Mouse (Mus musculus) thymus, postnatal 14 days (tissue): ENCODE results near the gene Megf8.

Experiments
- DNase-seq: peaks from one replicate; pipeline ENCODE4 v3.0.0; 2021

The Megf8 gene

DNA sequence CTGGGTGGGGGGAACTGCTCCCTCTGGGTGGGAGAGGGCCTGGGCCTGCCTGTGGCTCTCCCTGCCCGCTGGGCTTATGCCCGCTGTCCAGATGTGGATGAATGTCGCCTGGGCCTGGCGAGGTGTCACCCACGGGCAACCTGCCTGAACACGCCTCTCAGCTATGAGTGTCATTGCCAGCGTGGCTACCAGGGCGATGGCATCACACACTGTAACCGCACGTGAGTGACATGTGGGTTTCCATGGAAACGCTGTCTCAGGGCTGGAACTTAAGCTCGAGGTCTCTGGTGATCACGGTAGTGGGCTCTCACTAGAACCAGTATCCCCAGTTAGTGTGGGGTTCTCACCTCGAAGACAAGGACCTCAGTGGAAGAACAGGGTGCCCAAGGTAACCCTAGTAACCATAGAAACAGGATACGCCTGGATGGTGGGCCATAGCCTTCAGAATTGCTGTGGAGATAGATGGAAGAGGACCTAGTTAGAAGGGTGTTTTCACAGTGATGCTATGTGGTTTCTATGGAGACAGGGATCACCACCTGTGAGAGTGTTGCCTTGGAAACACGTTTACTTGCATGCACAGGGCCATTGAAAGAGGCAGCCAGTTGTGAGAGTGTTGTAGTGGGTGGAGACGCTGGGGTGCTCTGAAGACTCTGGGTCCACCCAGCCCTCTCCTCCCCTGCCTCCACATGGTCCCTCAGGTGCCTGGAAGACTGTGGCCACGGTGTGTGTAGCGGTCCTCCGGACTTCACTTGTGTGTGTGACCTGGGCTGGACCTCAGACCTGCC is 24.2 kb downstream of the Megf8 start:
- DNase-seq: no peak

DNA sequence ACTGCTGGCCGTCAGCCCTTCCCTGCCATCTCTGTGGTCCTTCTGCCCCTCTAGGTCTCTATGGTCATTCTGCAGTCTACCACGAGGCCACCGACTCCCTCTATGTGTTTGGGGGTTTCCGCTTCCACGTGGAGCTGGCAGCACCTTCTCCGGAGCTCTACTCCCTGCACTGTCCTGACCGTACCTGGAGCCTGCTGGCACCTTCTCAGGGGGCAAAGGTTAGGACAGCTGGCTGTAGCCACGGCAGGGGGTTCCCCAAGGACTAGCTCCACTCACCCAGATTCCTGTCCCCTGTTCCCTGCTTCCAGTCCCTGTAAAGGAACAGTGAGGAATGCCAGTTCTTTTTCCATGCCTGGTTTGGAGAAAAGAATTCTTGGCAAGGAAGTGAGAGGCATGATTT is 31.9 kb downstream of the Megf8 start:
- DNase-seq: no peak

DNA sequence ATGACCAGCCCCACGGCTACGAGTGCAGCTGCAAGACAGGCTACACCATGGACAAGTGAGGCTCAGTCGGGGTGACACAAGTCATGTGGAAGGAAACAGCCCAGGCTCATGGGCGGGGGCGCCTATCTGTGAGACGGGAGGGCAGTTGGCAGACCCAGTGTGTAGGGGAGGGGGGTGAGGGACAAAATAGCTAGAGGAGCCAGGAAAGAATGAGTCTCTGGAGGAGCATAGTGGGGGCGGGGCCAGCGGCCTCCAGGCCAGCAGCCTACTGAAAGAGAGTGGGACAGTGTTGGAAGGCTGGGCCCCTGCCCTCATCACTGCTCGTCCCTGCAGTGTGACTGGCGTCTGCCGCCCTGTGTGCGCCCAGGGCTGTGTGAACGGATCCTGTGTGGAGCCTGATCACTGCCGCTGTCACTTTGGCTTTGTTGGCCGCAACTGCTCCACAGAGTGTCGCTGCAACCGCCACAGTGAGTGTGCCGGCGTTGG is 41.8 kb downstream of the Megf8 start:
- DNase-seq: no peak

DNA sequence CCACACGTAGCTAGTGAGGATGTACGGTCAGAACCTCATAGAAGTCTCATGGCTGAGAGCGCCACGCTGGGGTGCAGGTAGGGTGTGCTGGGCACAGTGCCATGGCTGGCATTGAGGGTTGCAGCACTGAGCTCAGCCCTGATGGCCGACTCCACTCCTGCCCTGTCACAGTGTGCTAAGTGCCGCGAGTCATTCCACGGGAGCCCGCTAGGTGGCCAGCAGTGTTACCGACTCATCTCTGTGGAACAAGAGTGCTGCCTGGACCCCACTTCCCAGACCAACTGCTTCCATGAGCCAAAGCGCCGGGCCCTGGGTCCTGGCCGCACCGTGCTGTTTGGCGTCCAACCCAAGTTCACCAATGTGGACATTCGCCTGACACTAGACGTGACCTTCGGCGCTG is 46.2 kb downstream of the Megf8 start:
- no peak for DNase-seq

DNA sequence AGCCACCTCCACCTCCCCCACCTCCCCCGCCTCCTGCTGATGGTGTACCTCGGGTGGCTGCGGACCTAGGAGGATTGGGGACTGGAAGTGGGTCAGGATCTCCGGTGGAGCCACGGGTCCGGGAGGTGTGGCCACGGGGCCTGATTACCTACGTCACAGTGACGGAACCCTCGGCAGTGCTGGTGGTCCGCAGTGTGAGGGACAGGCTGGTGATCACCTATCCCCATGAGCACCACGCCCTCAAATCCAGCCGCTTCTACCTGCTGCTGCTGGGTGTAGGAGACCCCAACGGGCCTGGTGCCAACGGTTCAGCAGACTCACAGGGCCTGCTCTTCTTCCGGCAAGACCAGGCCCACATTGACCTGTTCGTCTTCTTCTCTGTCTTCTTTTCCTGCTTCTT is 46.7 kb downstream of the Megf8 start:
- no peak for DNase-seq

DNA sequence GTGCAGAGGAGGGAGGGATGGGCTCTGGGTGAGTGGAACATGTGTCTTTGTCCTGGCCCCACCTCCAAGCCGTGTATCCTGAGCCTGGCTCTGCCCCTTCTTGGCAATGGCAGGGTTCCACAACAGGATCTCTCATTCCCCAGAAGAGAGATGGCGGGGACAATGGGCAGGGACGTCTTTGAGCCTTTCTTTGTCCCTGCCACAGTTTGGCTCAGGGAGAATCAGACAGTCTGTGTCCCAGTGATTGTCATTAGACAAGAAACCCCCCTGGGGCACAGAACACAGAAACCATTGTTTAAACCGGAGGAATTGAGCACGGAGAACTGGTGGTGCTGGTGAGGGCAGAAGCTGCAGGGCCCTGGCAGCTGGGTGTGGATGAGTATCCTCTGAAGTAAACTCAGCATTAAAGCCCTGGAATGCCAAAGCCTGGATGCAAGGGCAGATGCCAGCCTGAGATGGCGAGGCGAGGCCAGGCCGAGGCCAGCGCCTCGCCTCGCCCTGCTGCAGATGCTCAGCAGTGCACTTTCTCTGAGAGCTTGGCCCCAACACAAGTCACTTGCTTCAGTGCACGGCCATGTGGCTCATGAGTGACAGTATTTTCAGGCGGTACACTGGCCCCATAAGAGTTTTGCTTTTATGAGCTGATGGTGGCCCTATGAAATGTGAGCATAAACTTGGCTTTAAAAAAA is 49.1 kb downstream of the Megf8 start:
- DNase-seq: no peak

DNA sequence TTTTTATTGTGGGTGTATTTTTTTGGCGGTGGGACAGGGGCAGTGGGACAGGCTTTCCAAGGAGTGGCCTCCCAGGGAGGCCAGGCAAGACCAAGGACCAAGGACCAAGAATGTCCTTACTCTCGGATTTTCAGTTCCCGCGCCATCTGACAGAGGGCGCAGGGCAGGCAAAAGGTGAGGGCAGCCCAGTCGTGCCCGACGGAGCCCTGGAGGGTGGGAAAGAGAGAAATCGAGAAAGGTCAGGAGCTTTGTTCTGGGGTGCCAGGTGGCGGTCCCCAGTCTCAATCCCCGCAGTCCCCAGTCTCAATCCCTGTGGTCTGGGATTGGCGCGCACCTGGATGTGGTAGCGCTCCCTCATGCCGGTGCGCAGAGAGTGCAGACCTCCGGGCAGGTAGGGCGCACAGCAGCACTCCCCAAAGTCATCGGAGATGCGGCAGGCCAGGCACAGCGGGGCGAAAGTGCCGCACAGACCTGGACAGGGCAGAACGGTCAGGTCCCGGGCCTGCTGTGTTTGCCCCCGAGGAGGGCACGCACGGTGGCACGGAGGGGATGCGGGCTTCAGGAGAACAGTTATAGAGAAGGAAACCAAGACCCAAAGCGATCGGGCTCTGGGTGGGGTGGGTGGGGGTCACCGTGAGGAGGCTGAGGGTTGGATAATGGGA is 50.8 kb downstream of the Megf8 start:
- peak; percentile 34 for DNase-seq

DNA sequence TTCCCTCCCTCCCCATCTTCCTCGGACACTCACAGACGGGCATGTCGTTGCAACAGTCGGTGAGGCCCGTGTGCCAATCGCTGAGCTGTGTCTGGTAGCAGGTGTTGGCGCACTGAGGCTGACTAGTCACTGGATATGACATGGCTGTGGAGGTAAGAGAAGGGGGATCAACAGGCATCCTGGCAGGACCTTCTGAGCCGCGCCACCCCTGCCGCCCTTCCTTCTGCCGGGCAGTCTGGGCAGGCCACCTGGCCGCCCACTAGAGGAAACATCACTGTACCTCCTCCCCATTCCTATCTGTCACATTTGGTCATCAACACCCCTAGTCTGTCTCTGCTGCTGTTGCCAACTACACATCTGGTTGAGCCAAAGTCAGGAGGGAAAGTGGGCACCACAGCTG is 51.4 kb downstream of the Megf8 start:
- DNase-seq: no peak

DNA sequence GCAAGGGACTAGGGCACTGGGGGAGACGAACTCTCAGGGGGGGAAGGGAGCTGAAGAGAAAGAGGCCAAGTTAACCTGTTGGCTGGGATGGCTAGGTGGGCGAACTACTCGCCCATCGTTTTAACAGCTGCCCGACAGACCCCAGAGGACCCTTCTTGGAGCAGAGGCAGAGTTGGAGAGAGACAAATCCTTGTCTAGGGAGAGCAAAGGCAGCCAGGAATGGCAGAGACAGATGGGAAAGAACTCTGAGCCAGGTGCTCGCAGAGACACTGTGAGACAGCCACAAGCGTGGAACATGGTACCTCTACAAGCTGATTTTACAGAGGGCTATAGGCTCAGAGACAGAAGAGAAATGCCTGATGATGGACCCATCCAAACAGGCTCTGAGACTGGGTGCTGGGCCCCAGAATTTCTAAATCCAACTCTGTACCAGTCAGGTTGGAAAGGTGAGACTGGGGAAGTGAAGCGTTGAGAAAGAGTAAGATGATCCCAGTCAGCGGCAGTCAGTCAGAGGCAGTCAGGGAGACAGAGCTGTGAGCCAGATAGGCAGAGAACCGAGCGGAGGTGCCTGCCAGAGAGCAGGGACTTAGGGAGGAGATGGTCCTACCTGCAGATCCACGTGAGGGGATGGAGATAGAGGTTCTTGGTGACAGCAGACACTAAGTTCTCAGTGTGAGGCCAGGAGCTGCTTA is 52.2 kb downstream of the Megf8 start, which contains the start of gene Cnfn:
Cnfn (minus strand) TSS at position 667 of the 692 bp plus-strand sequence.
- DNase-seq: no peak

DNA sequence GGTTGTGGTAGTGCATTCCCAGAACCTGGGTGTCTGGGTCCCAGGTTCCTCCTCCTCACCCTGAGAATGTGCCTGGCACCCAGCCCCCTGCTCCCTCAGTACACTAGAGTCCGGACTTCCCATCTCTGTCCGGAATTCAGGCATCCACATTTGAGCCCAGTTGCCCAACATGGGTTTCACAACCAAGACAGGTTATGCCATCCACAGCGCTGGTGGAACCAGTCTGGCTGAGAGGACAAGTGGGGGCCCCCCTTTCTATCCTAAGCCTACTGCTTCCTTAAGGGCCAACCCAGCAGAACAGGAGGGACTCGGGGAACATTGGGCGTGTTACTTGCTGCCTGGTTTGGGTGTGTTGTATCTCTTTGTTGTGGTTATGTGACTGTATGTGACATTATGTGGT is 55.5 kb downstream of the Megf8 start:
- no peak for DNase-seq

DNA sequence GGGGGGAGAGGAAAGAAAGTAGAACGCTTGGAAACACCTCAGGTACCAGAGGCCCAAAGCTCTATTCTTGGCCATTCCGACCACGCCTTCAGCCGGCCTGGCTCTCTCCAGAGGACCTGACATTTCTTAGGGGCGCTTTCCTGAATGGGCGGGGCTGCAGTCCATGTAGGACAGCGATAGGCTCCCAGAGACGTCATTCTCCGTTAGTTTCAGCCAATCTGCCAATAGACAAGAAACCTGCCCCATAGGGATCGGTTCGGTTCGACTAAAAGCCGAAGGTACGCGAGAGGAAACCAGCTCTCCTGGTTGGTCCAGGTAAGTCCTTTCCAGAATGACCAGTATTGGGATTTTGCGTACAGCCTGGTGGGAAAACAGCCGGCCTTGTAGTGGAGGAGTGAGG is 59.6 kb downstream of the Megf8 start:
- DNase-seq: no peak

DNA sequence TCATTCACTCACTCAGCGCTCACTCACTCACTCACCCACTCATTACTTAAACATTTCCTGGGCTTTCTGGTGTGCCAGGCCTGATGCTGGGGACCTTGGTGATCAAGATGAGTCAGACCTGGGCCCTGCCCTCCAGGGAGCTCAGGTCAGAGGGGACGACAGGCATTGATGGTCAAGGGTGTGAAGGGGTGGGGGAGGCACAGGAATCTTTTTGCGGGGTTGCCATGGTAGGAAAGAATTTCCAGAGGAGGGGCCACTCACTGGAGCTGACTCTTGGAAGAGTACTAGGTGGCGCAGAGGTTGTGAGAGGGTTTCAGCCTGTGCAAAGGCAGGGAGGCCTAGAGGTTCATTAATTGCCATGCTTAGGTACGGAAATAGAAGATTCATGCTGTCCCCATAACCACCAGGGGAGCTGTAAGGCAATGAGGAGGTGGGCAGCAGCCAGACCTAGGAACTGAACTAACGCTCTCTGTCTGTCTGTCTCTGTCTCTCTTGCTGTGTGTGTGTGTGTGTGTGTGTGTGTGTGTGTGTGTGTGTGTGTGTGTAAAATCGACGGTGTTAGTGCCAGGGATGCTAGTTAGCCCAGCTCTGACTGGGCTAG is 60.2 kb downstream of the Megf8 start:
- no peak for DNase-seq

DNA sequence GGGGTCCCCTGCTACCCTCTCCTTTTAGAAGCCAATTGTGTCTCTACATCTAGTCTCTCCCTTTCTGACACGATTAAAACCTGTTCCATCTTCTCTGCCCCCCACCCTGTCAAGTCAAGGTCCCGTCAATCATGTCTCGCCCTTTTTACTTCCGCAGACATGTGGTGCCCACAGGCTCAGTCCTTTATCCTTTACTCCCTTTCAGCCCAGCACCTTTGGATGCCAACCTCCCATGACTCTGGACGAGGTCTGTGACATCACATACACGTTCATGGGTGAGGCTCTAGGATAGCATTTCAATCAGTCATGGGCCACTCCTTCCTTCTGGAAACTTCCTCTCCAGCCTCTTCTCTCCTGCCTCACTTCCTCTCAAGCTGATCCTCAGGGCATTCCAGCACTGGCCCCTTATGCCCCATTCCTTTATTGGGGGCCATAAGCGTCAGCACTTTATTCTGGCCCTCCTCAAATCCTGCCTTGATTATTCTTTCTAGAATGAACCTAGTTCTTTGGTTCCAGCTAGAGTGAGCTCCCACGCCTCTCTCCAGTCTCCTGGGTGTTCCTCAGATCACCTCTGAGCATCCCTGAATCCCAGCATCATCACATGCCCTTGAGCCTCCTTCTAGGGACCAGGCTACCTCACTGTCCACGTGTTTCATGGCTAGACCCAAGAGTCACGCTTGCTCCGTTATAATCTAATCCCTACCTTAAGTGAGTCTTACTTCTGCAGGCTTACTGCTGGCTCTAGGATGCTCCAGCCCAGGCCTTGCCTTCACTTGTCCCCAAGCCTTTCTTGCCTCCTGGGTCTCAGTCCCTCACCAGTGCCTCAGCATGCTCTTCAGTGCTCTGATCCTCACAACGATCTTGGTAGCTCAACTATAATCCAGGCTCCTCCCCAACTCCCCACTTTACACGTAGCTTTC is 61.5 kb downstream of the Megf8 start:
- no peak for DNase-seq

DNA sequence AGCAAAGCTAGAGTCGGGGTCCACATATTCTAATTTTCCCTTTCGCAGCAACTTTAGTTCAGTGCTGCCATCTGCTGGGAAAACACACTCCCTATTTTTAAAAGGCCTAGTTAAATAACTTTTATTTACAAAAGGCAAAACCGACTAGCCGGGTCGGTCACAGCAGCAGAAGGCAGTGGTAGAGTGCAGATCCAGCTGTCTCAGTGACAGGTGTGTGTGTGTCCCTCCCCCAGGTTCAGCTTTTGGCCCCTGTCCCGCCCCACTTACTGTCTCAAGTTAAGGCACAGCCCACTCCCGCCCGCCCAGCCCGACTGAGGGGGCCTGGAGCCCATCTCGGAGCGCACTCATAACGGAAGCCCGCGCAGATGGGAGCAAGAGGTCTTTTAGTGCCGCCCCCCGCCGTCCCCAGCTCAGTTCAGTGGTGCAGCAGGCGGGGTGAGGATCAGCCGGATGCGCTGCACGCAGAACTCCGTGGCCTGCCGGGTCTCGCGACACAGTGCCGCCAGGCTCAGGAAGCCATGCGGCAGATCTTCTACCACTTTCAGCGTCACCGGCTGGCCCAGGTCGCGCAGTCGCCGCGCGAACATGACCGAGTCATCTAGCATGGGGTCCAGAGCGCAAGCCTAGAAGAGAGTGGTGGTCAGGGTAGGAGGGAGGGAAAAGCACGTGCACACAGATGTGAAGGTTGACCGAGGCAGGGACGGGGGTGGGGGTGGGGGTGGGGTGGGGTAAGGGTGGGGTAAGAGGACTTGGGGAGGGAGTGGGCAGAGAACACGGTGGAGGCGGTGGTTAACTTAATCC is 62.8 kb downstream of the Megf8 start:
- peak; percentile 92 for DNase-seq

DNA sequence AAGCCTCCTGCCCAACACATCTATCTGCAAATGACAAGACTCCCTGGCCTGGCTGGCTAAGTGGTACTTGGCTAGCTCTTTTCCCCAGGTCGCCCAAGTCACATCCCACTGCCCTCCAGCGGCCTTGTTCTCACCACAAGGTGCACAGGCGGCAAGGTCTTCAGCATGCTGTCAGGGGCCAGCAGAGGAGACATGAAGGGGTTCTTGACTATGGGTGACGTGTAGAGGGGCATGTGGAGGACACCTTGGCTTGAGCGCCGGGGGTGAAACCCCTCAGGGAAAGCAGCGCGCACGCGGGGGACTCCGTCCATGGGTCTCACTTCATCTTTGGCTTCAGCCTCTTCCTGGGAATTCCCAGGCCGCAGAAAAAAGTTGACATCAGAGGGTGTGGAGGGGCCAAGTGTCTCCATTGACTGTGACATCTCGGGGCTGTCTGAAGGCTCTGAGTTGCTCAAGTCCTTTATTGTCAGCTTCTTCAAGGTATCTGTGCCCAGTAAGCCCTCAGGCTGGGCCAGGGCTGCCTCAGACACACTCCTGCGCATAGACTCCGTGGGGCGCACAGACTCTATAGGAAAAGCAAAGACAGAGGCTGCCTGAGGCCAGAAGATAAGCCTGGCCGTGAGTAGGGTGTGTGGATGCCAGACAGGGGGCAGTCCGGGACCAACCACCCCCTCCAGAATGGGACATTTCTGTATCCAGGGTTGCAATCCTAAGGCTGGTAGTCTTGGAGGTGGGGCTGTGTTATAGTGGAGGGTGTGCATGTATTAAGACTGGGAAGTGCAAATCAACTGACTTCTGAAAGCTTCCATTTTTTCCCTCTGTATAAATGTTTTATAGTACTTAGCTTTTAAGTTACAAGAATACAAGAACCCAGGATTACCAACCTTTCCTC is 63.7 kb downstream of the Megf8 start:
- peak; percentile 43 for DNase-seq

DNA sequence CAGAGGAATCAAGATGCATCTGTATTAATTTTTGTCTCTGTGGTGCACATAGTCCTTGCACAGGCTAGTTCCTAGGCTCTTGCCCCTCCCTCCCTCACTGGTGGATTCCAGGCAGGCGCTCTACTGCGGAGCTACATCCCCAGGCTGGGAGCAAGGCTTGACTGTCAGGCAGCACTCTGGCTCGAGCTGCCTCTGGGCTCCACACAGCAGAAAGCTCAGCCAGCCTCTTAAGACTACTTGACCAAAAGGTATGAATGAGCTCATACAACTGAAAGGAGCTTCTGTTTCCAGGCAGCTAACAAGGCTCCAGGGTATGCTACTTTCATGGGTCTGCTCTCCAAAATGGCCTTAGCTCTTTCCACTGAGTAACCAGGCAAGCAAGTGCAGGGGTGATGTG is 64.3 kb downstream of the Megf8 start:
- no peak for DNase-seq

DNA sequence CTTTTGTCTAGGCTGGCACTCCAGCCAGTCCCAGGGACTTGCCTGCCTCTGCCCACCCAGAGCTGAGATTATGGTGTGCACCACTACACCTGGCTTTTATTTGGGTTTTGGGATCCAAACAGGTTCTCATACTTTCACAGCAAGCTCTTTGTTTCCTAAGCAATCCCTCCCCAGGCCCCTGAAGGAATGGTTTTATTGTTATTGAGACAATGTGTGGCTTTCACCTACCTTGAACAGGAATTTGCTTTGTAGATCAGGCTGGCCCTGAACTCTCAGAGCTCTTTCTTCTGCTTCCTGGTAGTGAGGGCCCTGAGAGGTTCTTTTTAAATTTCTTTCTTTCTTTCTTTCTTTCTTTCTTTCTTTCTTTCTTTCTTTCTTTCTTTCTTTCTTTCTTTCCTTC is 65.6 kb downstream of the Megf8 start:
- no peak for DNase-seq

DNA sequence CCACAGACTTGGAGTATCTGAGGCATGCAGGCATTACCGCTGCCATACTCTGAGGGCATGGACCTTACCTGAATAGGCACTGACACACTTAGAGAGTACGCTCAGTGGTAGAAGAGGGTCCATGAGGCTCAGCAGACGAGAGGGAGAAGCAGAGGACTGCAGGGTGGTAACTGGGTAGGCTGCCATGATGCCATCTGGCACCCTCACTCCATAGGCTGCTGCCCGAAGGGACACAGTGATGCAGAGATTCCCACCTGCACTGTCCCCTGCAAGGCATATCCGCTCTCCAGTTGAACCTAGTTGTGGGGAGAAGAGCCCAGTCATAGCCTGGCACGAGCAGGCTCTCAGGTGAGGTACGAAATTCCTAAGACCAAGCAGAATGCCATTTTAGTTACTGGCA is 66.4 kb downstream of the Megf8 start:
- no peak for DNase-seq

DNA sequence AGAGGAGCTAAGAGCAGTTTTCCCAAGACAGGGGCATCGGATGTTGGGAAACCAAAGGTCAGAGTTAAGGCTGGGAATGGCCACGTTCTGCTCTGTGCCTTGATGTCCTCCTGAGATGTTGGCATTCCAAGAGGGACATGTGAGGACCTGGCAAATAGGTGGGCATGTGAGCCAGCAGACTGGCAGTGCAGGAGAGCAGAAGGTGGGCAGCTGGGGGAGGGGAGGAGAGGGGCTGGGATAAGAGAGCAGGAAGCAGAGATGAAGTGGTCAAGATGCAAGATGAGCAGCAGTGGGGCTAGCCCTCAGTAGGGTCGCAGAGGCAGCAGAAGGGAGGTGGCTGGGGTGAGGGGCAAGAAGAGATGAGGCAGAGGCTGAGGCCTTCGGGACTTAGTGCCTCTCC is 66.9 kb downstream of the Megf8 start:
- DNase-seq: no peak

DNA sequence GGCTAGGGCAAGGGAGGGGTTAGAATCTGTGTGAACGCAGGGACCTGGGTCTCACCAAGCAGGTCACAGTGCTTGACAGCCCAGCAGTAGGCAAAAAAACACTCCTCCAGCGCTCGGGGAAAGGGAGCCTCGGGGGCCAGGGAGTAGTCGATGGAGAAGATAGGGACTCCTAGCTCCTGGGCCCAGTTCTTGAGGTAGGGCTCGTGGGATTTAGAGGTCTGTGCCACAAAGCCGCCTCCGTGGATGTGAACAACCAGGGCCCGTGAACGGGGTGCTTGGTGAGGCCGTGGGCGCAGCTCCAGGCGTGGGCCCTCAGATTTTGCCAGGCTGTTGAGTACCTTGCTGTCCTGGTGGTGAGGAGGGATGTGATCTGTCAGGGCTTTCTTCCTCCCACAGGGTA is 67.4 kb downstream of the Megf8 start:
- DNase-seq: no peak
